Mouse (Mus musculus) neural tube, embryonic 14.5 days (tissue): Measurements from ENCODE around the gene Tox4. TPM values are rescaled to one million over a fixed set of nuclear protein-coding genes. Genes with fewer than 3 reads are reported as not detected.

Experiments
- ATAC-seq: fragments of 200-750 bp; cut with Nextera tagmentation; 2 replicates; pipeline ENCODE4 v1.8.0; 2017; ENCODE audit warnings: low read depth, mild to moderate bottlenecking, moderate TSS enrichment, moderate library complexity
- H3K27ac ChIP-seq: fragments of 300-500 bp; sonication (generic); 2 replicates; pipeline ENCODE4 v1.5.1; 2014; ENCODE audit warnings: low read depth, mild to moderate bottlenecking, control low read depth, low read length, moderate library complexity, mixed read lengths
- H3K27me3 ChIP-seq: fragments of 300-500 bp; sonication (generic); 2 replicates; pipeline ENCODE4 v1.6.1; 2014; ENCODE audit warnings: low read length; ENCODE audit not compliant: control insufficient read depth, insufficient read depth
- H3K36me3 ChIP-seq: fragments of 300-500 bp; sonication (generic); 2 replicates; pipeline ENCODE4 v1.6.1; 2014; ENCODE audit warnings: low read length, mixed read lengths; ENCODE audit not compliant: control insufficient read depth, insufficient read depth
- H3K4me1 ChIP-seq: fragments of 300-500 bp; sonication (generic); 2 replicates; pipeline ENCODE4 v1.6.1; 2014; ENCODE audit warnings: low read length; ENCODE audit not compliant: control insufficient read depth, insufficient read depth
- H3K4me2 ChIP-seq: fragments of 300-500 bp; sonication (generic); 2 replicates; pipeline ENCODE4 v1.6.1; 2014; ENCODE audit warnings: mild to moderate bottlenecking, low read depth, low read length, control low read depth
- H3K4me3 ChIP-seq: fragments of 300-500 bp; sonication (generic); 2 replicates; pipeline ENCODE4 v1.5.1; 2014; ENCODE audit warnings: low read depth, low read length, control low read depth, mixed read lengths
- H3K9ac ChIP-seq: fragments of 300-500 bp; sonication (generic); replicated peaks from 2 replicates; pipeline ENCODE4 v1.6.1; 2014; ENCODE audit warnings: low read depth, mild to moderate bottlenecking, control low read depth, low read length, mixed read lengths
- H3K9me3 ChIP-seq: fragments of 300-500 bp; sonication (generic); 2 replicates; pipeline ENCODE4 v1.6.1; 2016; ENCODE audit warnings: low read length; ENCODE audit not compliant: control insufficient read depth
- WGBS: fragments of 180-500 bp; shearing (Covaris S2); extraction: QIAGEN DNeasy Blood & Tissue Kit; methylation state at CpG from one replicate; pipeline ENCODE4 v1.1.7; 2014; 5-methylcytosine and 5-hydroxymethylcytosine counted together
- polyA plus RNA-seq: library from polyadenylated mRNA; unstranded; fragments of >200 nt; fragmentation: Nextera tagmentation; extraction: Ambion mirVana; gene quantifications from 2 replicates; pipeline ENCODE4 v1.2.1, GENCODE M21; 2014

The Tox4 gene
- 49.0 and 69.3 TPM in 2 replicates for polyA plus RNA-seq

GRCm38 (mm10) chr14:52278932-52279746 is at the start of gene Tox4, which contains the start of gene Rab2b:
Gene Tox4 (plus strand): TSS chr14:52279146.
Gene Rab2b (minus strand): TSS chr14:52279545.
- Histone ChIP-seq H3K4me1 (peaks cover 10% of the 10 kb centered on the region; the same call in 1 of the 2 replicates), H3K4me3 (peak within 1 kb of the TSS; percentile 82), H3K9me3 (no peaks in the 10 kb centered on the region), H3K4me2 (peak within 1 kb of the TSS; percentile 63), H3K9ac (peak within 1 kb of the TSS; percentile 83), H3K27me3 (no peaks in the 10 kb centered on the region), H3K27ac (peak within 1 kb of the TSS; percentile 83), H3K36me3 (0 out of 2 replicates have a peak, but pooled peaks cover 6% of the 10 kb centered on the region)
- under 1% methylated on average over 62 of the region's 66 CpGs for WGBS
- peak; percentile 97 for ATAC-seq

GRCm38 (mm10) chr14:52232249-52232648 is 46.7 kb upstream of the Tox4 start:
- Histone ChIP-seq H3K27ac (no peak overlapping the region), H3K9me3 (no peaks in the 10 kb centered on the region), H3K4me3 (no peak overlapping the region), H3K27me3 (no peaks in the 10 kb centered on the region), H3K4me1 (no peaks in the 10 kb centered on the region), H3K36me3 (peaks cover 80% of the 10 kb centered on the region), H3K4me2 (no peak overlapping the region), H3K9ac (no peak overlapping the region)
- 88% methylated on average over 6 of the region's 6 CpGs for WGBS
- no peak for ATAC-seq

DNA sequence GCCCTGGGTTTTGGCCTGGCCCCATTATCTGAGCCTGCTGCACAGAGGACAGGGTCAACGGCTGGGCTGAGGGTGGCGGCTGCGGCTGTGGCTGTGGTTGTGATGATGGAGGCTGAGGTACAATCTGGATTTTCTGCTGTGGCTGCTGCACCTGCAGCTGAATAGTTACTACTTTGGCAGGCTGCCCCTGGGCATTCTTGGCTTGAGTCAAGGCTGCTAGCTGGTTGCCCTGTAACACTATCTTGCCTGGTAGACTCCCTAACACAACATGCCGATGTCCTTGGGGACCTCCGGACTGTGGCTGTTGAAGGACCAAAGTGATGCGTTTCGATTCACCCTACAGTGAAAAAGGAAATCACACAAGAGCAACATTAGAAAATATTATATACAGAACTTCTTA is 43.8 kb upstream of the Tox4 start:
- Histone ChIP-seq H3K27me3 (no peaks in the 10 kb centered on the region), H3K9me3 (no peaks in the 10 kb centered on the region), H3K36me3 (peaks cover 61% of the 10 kb centered on the region), H3K4me2 (no peak overlapping the region), H3K4me1 (no peaks in the 10 kb centered on the region), H3K9ac (no peak overlapping the region), H3K4me3 (no peak overlapping the region), H3K27ac (no peak overlapping the region)
- WGBS = 91% methylated on average over 7 of the region's 7 CpGs
- no peak for ATAC-seq

DNA sequence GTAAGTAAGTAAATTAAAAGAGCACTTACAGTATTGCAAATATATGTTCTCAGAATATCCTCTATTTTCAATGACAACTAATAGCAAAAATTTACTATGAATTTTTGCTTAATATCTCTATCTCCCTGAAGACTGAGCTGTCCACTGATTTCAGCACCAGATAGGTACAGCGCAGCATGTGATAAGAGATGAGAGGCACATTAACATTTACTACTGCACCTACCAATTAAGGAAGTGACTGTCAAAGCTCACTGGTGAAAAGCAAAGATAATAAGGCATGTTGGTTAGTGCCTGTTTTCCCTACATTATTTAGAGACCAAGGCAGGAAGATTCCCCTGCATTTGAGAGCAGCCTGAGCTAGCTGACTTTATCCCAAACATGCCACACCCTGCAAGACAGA is 42.7 kb upstream of the Tox4 start:
- WGBS = 100% methylated on average over 1 of the region's 1 CpGs
- H3K9me3 ChIP-seq = no peaks in the 10 kb centered on the region
- H3K36me3 ChIP-seq = peaks cover 51% of the 10 kb centered on the region
- no peak overlapping the region for H3K9ac ChIP-seq
- H3K27ac ChIP-seq = no peak overlapping the region
- no peaks in the 10 kb centered on the region for H3K4me1 ChIP-seq
- no peak overlapping the region for H3K4me3 ChIP-seq
- no peak overlapping the region for H3K4me2 ChIP-seq
- ATAC-seq = no peak
- H3K27me3 ChIP-seq = no peaks in the 10 kb centered on the region

- H3K4me3 ChIP-seq = peak overlapping the region; percentile 56
- H3K4me1 ChIP-seq = peaks cover 8% of the 10 kb centered on the region; the same call in 1 of the 2 replicates
- H3K9ac ChIP-seq = peak overlapping the region; percentile 58
- H3K4me2 ChIP-seq = peak overlapping the region; percentile 66
- H3K27me3 ChIP-seq = no peaks in the 10 kb centered on the region
- H3K9me3 ChIP-seq = no peaks in the 10 kb centered on the region
- H3K36me3 ChIP-seq = no peaks in the 10 kb centered on the region
- WGBS = under 1% methylated on average over 32 of the region's 32 CpGs
- H3K27ac ChIP-seq = peak overlapping the region; percentile 58
- peak; percentile 100 for ATAC-seq
Measured at GRCm38 (mm10) chr14:52244041-52244689, 34.8 kb upstream of the Tox4 start.

DNA sequence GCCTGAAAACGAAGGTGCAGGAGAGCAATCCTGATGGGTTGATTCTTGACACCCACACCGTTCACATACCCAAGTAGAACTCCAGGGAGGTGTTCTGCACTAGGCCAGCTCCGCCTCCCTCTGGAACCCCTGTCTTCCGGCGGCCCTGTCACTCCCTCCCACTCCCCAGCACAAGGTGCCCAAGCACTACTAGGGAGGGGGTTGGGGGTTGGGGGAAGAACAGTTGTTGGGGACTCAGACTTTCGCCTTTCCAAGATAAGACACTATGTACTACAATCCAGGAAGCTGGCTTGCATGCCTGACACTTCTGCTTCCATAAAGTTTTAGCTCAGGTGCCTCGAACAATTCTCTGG is 34.3 kb upstream of the Tox4 start:
- peak overlapping the region; percentile 58 for H3K27ac ChIP-seq
- H3K4me2 ChIP-seq = peak overlapping the region; percentile 66
- H3K4me1 ChIP-seq = peaks cover 8% of the 10 kb centered on the region; the same call in 1 of the 2 replicates
- H3K4me3 ChIP-seq = peak overlapping the region; percentile 56
- no peaks in the 10 kb centered on the region for H3K9me3 ChIP-seq
- no peak; the same call in 1 of the 2 replicates for ATAC-seq
- WGBS = 15% methylated on average over 7 of the region's 7 CpGs
- H3K9ac ChIP-seq = peak overlapping the region; percentile 58
- no peaks in the 10 kb centered on the region for H3K36me3 ChIP-seq
- H3K27me3 ChIP-seq = no peaks in the 10 kb centered on the region

GRCm38 (mm10) chr14:52246129-52246528 is 32.8 kb upstream of the Tox4 start:
- Histone ChIP-seq H3K36me3 (no peaks in the 10 kb centered on the region), H3K27me3 (no peaks in the 10 kb centered on the region), H3K4me2 (no peak overlapping the region), H3K27ac (no peak overlapping the region), H3K4me3 (no peak overlapping the region), H3K9ac (no peak overlapping the region), H3K9me3 (no peaks in the 10 kb centered on the region), H3K4me1 (peaks cover 8% of the 10 kb centered on the region; the same call in 1 of the 2 replicates)
- ATAC-seq = no peak
- WGBS = 83% methylated on average over 4 of the region's 4 CpGs

- Histone ChIP-seq H3K4me1 (peaks cover 10% of the 10 kb centered on the region), H3K4me3 (peak overlapping the region; percentile 85), H3K4me2 (peak overlapping the region; percentile 62), H3K9me3 (no peaks in the 10 kb centered on the region), H3K27ac (peak overlapping the region; percentile 93; the same call in 1 of the 2 replicates), H3K27me3 (no peaks in the 10 kb centered on the region), H3K36me3 (no peaks in the 10 kb centered on the region), H3K9ac (peak overlapping the region; percentile 84)
- 10% methylated on average over 18 of the region's 18 CpGs for WGBS
- no peak for ATAC-seq
Measured at GRCm38 (mm10) chr14:52256311-52257175, 22.4 kb upstream of the Tox4 start.
